ENCODE assay signal across 1 mouse cellular context in the genomic region with DNA sequence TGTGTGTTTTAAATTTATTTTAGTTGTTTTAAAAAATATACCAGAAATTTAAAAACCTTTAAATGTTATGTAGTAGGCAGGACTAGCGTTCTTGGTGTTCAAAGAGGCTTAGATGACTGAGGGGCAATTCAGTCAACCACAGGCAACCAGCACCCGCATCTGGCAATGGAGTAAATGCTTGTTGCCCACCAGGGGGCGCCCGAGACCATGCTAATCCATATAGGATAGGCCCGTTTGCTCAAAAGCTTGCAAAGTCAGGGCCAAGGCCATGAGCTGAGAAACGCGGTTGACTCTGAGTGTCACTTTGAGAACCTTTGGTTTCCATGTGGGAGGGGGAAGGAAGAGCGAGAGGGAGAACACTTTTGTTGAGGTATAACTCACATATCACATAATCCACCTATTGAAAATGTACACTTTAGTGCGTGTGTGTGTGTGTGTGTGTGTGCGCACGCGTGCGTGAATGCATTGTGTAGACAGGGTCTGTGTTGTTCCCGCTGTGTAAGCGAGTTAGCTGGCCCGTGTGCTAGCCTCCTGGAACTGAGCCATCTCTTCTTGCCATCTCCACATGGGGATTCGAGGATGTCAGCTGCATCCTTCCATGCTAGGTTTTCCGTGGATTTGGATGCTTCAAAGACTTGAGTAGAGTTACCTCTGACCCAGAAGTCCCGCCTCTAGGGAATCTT.
TF ChIP-seq lines count a peak whose summit lies in the region.

No protein-coding gene starts in this region.

TF ChIP-seq in MEL, 35 proteins besides CTCF, POLR2A, EP300 and RAD21 (continued from another document):
- TF ChIP-seq RCOR1 (IDR thresholded peaks at IDR 0.05; ENCODE audit: low read depth, low read length), result no peak
